Mouse (Mus musculus) embryo, embryonic 9.5 days (tissue): ENCODE data around the gene 6030408B16Rik.

ENCODE experiments used
- DNase-seq: peaks from one replicate; pipeline ENCODE4 v3.0.0-alpha.2; 2017; ENCODE audit errors: extremely low spot score

6030408B16Rik gene

GRCm38 (mm10) chr15:101267053-101268032 is 25.7 kb upstream of the 6030408B16Rik start:
- peak; percentile 28 for DNase-seq

- DNase-seq: no peak
Measured at GRCm38 (mm10) chr15:101270101-101270820, 22.8 kb upstream of the 6030408B16Rik start.

- no peak for DNase-seq
Measured at GRCm38 (mm10) chr15:101271107-101271506, 21.9 kb upstream of the 6030408B16Rik start.

- DNase-seq: no peak
Measured at GRCm38 (mm10) chr15:101271513-101271912, 21.5 kb upstream of the 6030408B16Rik start.

- no peak for DNase-seq
Measured at GRCm38 (mm10) chr15:101274380-101274779, 18.6 kb upstream of the 6030408B16Rik start.

GRCm38 (mm10) chr15:101277351-101277899 is 15.6 kb upstream of the 6030408B16Rik start:
- DNase-seq: peak; percentile 35

- no peak for DNase-seq
Measured at GRCm38 (mm10) chr15:101278589-101278988, 14.4 kb upstream of the 6030408B16Rik start.

- no peak for DNase-seq
Measured at GRCm38 (mm10) chr15:101279430-101279999, 13.5 kb upstream of the 6030408B16Rik start.

GRCm38 (mm10) chr15:101282471-101282870 is 10.5 kb upstream of the 6030408B16Rik start:
- no peak for DNase-seq

- peak; percentile 65 for DNase-seq
Measured at GRCm38 (mm10) chr15:101283183-101283910, 9.7 kb upstream of the 6030408B16Rik start.

- DNase-seq: peak; percentile 94
Measured at GRCm38 (mm10) chr15:101283911-101284750, 8.9 kb upstream of the 6030408B16Rik start, which contains the start of gene Atg101. TSS of gene Atg101 (plus strand) at chr15:101284272.

- no peak for DNase-seq
Measured at GRCm38 (mm10) chr15:101286129-101286770, 6.8 kb upstream of the 6030408B16Rik start.

GRCm38 (mm10) chr15:101287361-101287760 is 5.7 kb upstream of the 6030408B16Rik start:
- DNase-seq: no peak

- no peak for DNase-seq
Measured at GRCm38 (mm10) chr15:101290354-101290753, 2.7 kb upstream of the 6030408B16Rik start.

- DNase-seq: no peak
Measured at GRCm38 (mm10) chr15:101292012-101292411, 1.0 kb upstream of the 6030408B16Rik start.

GRCm38 (mm10) chr15:101294028-101294894 is 1.2 kb downstream of the 6030408B16Rik start:
- DNase-seq: no peak

GRCm38 (mm10) chr15:101295106-101295505 is 2.1 kb downstream of the 6030408B16Rik start:
- DNase-seq: no peak

- no peak for DNase-seq
Measured at GRCm38 (mm10) chr15:101295616-101296015, 2.6 kb downstream of the 6030408B16Rik start.

- DNase-seq: no peak
Measured at GRCm38 (mm10) chr15:101296091-101296490, 3.1 kb downstream of the 6030408B16Rik start.
